Mouse (Mus musculus) brain, embryonic 18.5 days (tissue): ENCODE results near the gene Fgd6.

Experiments used
- DNase-seq: peaks from one replicate; pipeline ENCODE4 v3.0.0-alpha.2; 2012; ENCODE audit warnings: low read depth, low spot score

Gene Fgd6

DNA sequence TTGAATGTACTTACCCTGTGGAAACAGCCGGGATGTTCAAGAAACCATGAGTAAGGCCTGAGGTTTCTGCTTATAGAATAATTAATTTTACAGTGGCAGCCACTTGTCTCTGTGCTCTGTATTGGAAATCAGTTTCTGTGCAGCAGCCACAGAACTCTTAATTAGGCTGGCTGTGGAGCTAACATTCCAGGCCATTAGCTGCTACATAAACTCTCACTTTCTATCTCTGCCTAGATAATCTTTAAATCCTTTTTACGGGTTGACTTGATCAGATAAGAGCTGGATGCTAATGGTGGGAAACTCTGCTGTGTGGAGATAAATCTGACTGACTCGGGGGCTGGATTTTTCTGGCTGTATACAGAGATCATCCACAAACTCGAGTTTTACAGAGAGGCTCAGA, 147.4 kb downstream of the Fgd6 start:
- DNase-seq: no peak
